Comparison of ENCODE assay signal across 7 mouse cellular contexts in genomic region chr12:21286712-21287650, GRCm38 (mm10). TPM values are rescaled to one million over a fixed set of nuclear protein-coding genes. Genes with fewer than 3 reads are reported as not detected.
DNase-seq lines count a peak whose midpoint lies in the region; ATAC-seq and TF ChIP-seq lines count a peak whose summit lies in the region.

No protein-coding gene starts in this region.

- peaks cover 3% of the 10 kb centered on the region; the same call in 1 of the 2 replicates for H3K79me2 ChIP-seq in liver, adult 2 months (ENCODE audit: control insufficient read depth, insufficient read depth, low read length)

- no peaks in the 10 kb centered on the region for H3K9me3 ChIP-seq in heart, embryonic 16.5 days (replicated peaks; ENCODE audit: control insufficient read depth, low read length)
- H3K9me3 ChIP-seq in midbrain, postnatal 0 days (ENCODE audit: low read length), result no peaks in the 10 kb centered on the region

- H3K4me2 ChIP-seq in heart, embryonic 16.5 days (ENCODE audit: low read depth, low read length), result peak overlapping the region; percentile 84
- H3K4me2 ChIP-seq in midbrain, postnatal 0 days (ENCODE audit: low read depth, low read length, poor library complexity, severe bottlenecking), result peak overlapping the region; percentile 78

- no peak for ATAC-seq in heart, embryonic 16.5 days (replicated peaks; ENCODE audit: extremely low read depth, insufficient read depth, low FRiP score)
- ATAC-seq in midbrain, postnatal 0 days (ENCODE audit: low FRiP score), result peak; percentile 50

- 30% methylated on average over 18 of the region's 18 CpGs for WGBS in heart, embryonic 16.5 days
- WGBS in liver, adult 2 months, result 17% methylated on average over 18 of the region's 18 CpGs
- WGBS in midbrain, postnatal 0 days, result 34% methylated on average over 18 of the region's 18 CpGs

- H3K4me3 ChIP-seq in heart, embryonic 16.5 days (ENCODE audit: low read length), result peak overlapping the region; percentile 78
- H3K4me3 ChIP-seq in liver, adult 2 months (ENCODE audit: insufficient read depth, low read depth, low read length), result peak overlapping the region; percentile 95
- peak overlapping the region; percentile 85 for H3K4me3 ChIP-seq in midbrain, postnatal 0 days (ENCODE audit: low read depth, low read length)

- no peaks in the 10 kb centered on the region for H3K27me3 ChIP-seq in heart, embryonic 16.5 days (ENCODE audit: control insufficient read depth, insufficient read depth, low read length)
- H3K27me3 ChIP-seq in liver, adult 2 months (ENCODE audit: control insufficient read depth, insufficient read depth, low read length), result no peaks in the 10 kb centered on the region
- no peaks in the 10 kb centered on the region for H3K27me3 ChIP-seq in midbrain, postnatal 0 days (ENCODE audit: insufficient read depth, low read length)

- H3K27ac ChIP-seq in heart, embryonic 16.5 days (ENCODE audit: low read length), result peak overlapping the region; percentile 81
- peak overlapping the region; percentile 78 for H3K27ac ChIP-seq in liver, adult 2 months (replicated peaks; ENCODE audit: insufficient read depth, low read depth, low read length)
- peak overlapping the region; percentile 89 for H3K27ac ChIP-seq in midbrain, postnatal 0 days (ENCODE audit: low read depth, low read length)

- H3K9ac ChIP-seq in heart, embryonic 16.5 days (ENCODE audit: low read length), result peak overlapping the region; percentile 90
- peak overlapping the region; percentile 90 for H3K9ac ChIP-seq in liver, adult 2 months (ENCODE audit: low read depth, low read length)
- peak overlapping the region; percentile 84 for H3K9ac ChIP-seq in midbrain, postnatal 0 days (replicated peaks; ENCODE audit: low read length, poor library complexity, severe bottlenecking)

- peak; percentile 11 for DNase-seq in urinary bladder, postnatal 14 days (ENCODE audit: low spot score)
- no peak for DNase-seq in urinary bladder, postnatal 4 days (ENCODE audit: low spot score in 2 of 2)
- DNase-seq in c-Kit-negative CD71-positive TER-119-positive erythroid progenitor cells, embryonic 14.5 days (ENCODE audit: low read depth, low spot score), result peak; percentile 20
- DNase-seq in liver, adult 2 months (ENCODE audit: extremely low read depth, low read depth, low spot score), result peak; percentile 44
- DNase-seq in midbrain, postnatal 0 days (ENCODE audit: low spot score), result peak; percentile 42
- no peak for DNase-seq in cerebellum, postnatal 25 days

- peaks cover 8% of the 10 kb centered on the region for H3K36me3 ChIP-seq in heart, embryonic 16.5 days (ENCODE audit: control insufficient read depth, insufficient read depth)
- H3K36me3 ChIP-seq in liver, adult 2 months (ENCODE audit: control insufficient read depth, insufficient read depth, low read length), result peaks cover 8% of the 10 kb centered on the region
- peaks cover 15% of the 10 kb centered on the region for H3K36me3 ChIP-seq in midbrain, postnatal 0 days (ENCODE audit: insufficient read depth, low read length)

- no peak for TF ChIP-seq POLR2A in liver, adult 2 months (IDR thresholded peaks at IDR 0.05; ENCODE audit: extremely low read depth, insufficient read depth, low read length)

- TF ChIP-seq CTCF in liver, adult 2 months (IDR thresholded peaks at IDR 0.05; ENCODE audit: low read depth, low read length), result no peak
- no peak for TF ChIP-seq CTCF in midbrain, postnatal 0 days (IDR thresholded peaks at IDR 0.05)

- peaks cover 20% of the 10 kb centered on the region for H3K4me1 ChIP-seq in heart, embryonic 16.5 days (ENCODE audit: control insufficient read depth, insufficient read depth, low read length)
- peaks cover 8% of the 10 kb centered on the region for H3K4me1 ChIP-seq in liver, adult 2 months (ENCODE audit: control insufficient read depth, insufficient read depth, low read length)
- peaks cover 14% of the 10 kb centered on the region for H3K4me1 ChIP-seq in midbrain, postnatal 0 days (ENCODE audit: insufficient read depth, low read length)

RNA-seq across cellular contexts. Expression of gene Itgb1bp1, which starts 0.9 kb away (rescaled TPM):
- 38.7 and 38.8 TPM in 2 replicates for polyA plus RNA-seq in heart, embryonic 16.5 days (2015; fragmentation: Nextera tagmentation; extraction: Ambion mirVana)
- 17.3 and 26.4 TPM in 2 replicates for total RNA-seq in liver, adult 2 months (2014; rRNA removed)
- 7.0 and 8.3 TPM in 2 replicates for polyA plus RNA-seq in liver, adult 2 months (2012; rRNA removed)
- 16.1 and 17.5 TPM in 2 replicates for total RNA-seq in midbrain, postnatal 0 days (2014; rRNA removed)
- 30.0 and 30.8 TPM in 2 replicates for polyA plus RNA-seq in midbrain, postnatal 0 days (2015; fragmentation: Nextera tagmentation; extraction: Ambion mirVana)

RNA-seq across cellular contexts. Expression of gene Cpsf3, which starts 1.8 kb away (rescaled TPM):
- 70.9 and 77.0 TPM in 2 replicates for polyA plus RNA-seq in heart, embryonic 16.5 days (2015; fragmentation: Nextera tagmentation; extraction: Ambion mirVana)
- total RNA-seq in liver, adult 2 months (2014; rRNA removed), result 28.7 and 34.1 TPM in 2 replicates
- 14.7 and 16.1 TPM in 2 replicates for polyA plus RNA-seq in liver, adult 2 months (2012; rRNA removed)
- 39.4 and 45.1 TPM in 2 replicates for total RNA-seq in midbrain, postnatal 0 days (2014; rRNA removed)
- 69.1 and 69.6 TPM in 2 replicates for polyA plus RNA-seq in midbrain, postnatal 0 days (2015; fragmentation: Nextera tagmentation; extraction: Ambion mirVana)

RNA-seq across cellular contexts. Expression of gene Iah1, which starts 29.2 kb away (rescaled TPM):
- polyA plus RNA-seq in heart, embryonic 16.5 days (2015; fragmentation: Nextera tagmentation; extraction: Ambion mirVana), result 42.2 and 46.5 TPM in 2 replicates
- total RNA-seq in liver, adult 2 months (2014; rRNA removed), result 258 and 346 TPM in 2 replicates
- 330 and 339 TPM in 2 replicates for polyA plus RNA-seq in liver, adult 2 months (2012; rRNA removed)
- total RNA-seq in midbrain, postnatal 0 days (2014; rRNA removed), result 16.0 and 22.2 TPM in 2 replicates
- 19.8 and 24.1 TPM in 2 replicates for polyA plus RNA-seq in midbrain, postnatal 0 days (2015; fragmentation: Nextera tagmentation; extraction: Ambion mirVana)

Comparison
In these comparisons a context has a peak if more than half of its experiments do, and no peak if none do; other contexts are left out.
1. DNase-seq: peak in urinary bladder, postnatal 14 days (single experiment), c-Kit-negative CD71-positive TER-119-positive erythroid progenitor cells, embryonic 14.5 days (single experiment), liver, adult 2 months (single experiment) and midbrain, postnatal 0 days (single experiment); none in urinary bladder, postnatal 4 days (0 of 2) and cerebellum, postnatal 25 days (0 of 2).
2. Peak in every context shown above with its lines, with median percentiles within 50 percentile points of each other: H3K27ac ChIP-seq, H3K4me3 ChIP-seq and H3K9ac ChIP-seq.